Mouse (Mus musculus): ENCODE results near the gene Mrpl44. TPM values are rescaled to one million over a fixed set of nuclear protein-coding genes. Genes with fewer than 3 reads are reported as not detected.

Mrpl44 gene
- polyA plus RNA-seq, 1 experiment from 2014 or later = 41.2 TPM

DNA sequence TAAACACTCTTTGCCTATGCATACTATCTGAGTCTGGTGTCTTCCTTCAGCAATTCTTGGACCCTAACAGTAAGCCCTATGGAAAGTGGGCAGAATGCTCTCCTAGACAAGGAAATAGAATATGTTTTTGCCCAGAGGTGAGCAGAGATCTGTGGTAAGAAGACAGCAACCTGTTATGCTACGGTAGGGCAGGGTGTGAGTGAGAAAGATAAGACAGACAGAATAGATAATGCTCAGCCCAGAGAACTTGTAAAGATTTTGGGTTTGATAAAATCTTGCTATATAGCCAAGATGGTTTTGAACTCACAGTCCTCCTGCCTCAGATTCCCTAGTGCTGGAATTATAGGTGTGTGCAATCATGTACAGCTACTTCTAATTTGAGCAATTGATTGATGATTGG, 11.3 kb upstream of the Mrpl44 start:
- no peak overlapping the region for H3K9ac ChIP-seq
- H3K9me3 ChIP-seq = no peaks in the 10 kb centered on the region
- 90% methylated on average over 1 of the region's 1 CpGs for WGBS
- no peaks in the 10 kb centered on the region for H3K36me3 ChIP-seq (replicated peaks)
- ATAC-seq (replicated peaks) = no peak
- H3K4me3 ChIP-seq = no peak overlapping the region
- H3K4me2 ChIP-seq = no peak overlapping the region
- H3K4me1 ChIP-seq = peaks cover 24% of the 10 kb centered on the region
- no peaks in the 10 kb centered on the region for H3K27me3 ChIP-seq (replicated peaks)
- H3K27ac ChIP-seq = no peak overlapping the region

- no peak overlapping the region for H3K4me3 ChIP-seq
- H3K9ac ChIP-seq = no peak overlapping the region
- no peaks in the 10 kb centered on the region for H3K36me3 ChIP-seq (replicated peaks)
- H3K4me2 ChIP-seq = no peak overlapping the region
- WGBS = 68% methylated on average over 1 of the region's 1 CpGs
- no peak for ATAC-seq (replicated peaks)
- no peak overlapping the region for H3K27ac ChIP-seq
- H3K9me3 ChIP-seq = no peaks in the 10 kb centered on the region
- no peaks in the 10 kb centered on the region for H3K27me3 ChIP-seq (replicated peaks)
- H3K4me1 ChIP-seq = no peaks in the 10 kb centered on the region
These were observed 7.6 kb upstream of the Mrpl44 start for GRCm38 (mm10) chr1:79768231-79768630.

- Histone ChIP-seq H3K27ac (no peak overlapping the region), H3K9me3 (no peaks in the 10 kb centered on the region), H3K36me3 (replicated peaks) (peaks cover 5% of the 10 kb centered on the region; the same call in 1 of the 2 replicates), H3K4me1 (peaks cover 14% of the 10 kb centered on the region), H3K4me3 (no peak overlapping the region), H3K4me2 (no peak overlapping the region), H3K27me3 (replicated peaks) (no peaks in the 10 kb centered on the region), H3K9ac (no peak overlapping the region)
- 78% methylated on average over 4 of the region's 4 CpGs for WGBS
- ATAC-seq (replicated peaks) = no peak
These were observed 1.5 kb upstream of the Mrpl44 start for GRCm38 (mm10) chr1:79774164-79774780.

DNA sequence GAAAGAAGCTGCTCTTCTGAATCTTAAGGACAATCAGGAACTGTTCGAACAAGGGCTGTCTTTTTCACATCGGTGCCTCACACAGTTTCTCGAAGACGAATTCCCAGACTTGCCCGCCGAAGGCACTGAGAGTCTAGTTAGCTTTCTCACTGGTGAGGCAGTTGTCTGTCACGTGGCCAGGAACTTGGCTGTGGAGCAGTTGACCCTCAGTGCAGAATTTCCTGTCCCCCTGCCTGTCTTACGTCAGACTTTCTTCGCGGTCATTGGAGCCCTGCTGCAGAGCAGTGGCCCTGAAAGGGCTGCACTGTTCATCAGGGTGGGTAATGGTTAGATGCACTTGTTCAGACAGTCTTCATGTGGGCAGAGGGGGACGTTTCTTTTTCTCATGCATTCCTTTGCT, 2.2 kb downstream of the Mrpl44 start:
- Histone ChIP-seq H3K27ac (no peak overlapping the region), H3K9me3 (no peaks in the 10 kb centered on the region), H3K4me3 (no peak overlapping the region), H3K36me3 (replicated peaks) (peaks cover 29% of the 10 kb centered on the region), H3K4me2 (no peak overlapping the region), H3K4me1 (peaks cover 14% of the 10 kb centered on the region), H3K27me3 (replicated peaks) (no peaks in the 10 kb centered on the region), H3K9ac (no peak overlapping the region)
- no peak for ATAC-seq (replicated peaks)
- 92% methylated on average over 11 of the region's 11 CpGs for WGBS

DNA sequence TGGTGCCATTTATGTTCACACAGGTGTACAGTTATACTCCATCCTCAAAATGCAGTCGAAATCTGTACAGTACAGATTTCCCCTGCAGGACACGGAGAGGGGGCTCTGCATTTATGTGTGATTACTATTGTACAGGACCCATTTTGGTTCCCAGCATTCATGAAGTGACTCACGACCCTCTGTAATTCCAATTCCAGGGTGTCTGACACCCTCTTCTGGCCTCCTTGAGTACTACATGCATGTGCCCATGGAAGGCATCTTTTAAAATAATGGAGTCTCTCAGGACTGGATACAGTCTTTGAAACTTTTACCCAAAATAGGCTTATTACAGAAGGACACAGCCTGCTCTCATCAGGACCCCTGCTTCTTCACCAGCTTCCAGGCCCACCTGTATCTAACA, 6.6 kb downstream of the Mrpl44 start:
- peaks cover 31% of the 10 kb centered on the region for H3K36me3 ChIP-seq (replicated peaks)
- ATAC-seq (replicated peaks) = no peak
- H3K9me3 ChIP-seq = no peaks in the 10 kb centered on the region

DNA sequence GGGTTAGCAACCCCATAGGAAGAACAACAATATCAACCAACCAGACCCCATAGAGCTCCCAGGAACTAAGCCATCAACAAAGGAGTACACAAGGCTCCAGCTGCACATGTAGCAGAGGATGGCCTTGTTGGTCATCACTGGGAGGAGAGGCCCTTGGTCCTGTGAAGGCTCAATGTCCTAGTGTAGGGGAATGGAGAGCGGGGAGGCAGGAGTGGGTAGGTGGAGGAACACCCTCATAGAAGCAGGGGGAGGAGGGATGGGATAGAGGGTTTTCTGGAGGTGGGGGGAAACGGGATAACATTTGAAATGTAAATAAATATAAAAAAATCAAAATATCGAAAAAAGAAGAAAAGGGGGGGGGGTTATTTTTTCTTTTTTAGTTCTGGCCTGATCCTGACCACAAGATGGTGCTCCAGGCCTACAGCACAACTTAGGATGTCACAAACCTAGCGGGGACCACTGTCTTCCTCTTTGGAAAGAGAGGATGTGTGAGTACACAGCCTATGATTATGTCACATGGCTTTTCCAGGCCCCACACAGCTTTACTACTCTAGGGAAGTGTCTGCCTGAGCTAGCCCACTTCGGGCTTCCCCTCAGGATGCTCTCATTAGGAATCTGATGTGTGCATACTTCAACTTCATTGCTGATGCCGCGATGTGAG, 10.6 kb downstream of the Mrpl44 start:
- 69% methylated on average over 7 of the region's 7 CpGs for WGBS
- peak; percentile 89 for ATAC-seq (replicated peaks)
- no peaks in the 10 kb centered on the region for H3K4me1 ChIP-seq

More for the DNA sequence above, 6.6 kb downstream of the Mrpl44 start:
- 88% methylated on average over 3 of the region's 3 CpGs for WGBS
- H3K27ac ChIP-seq = no peak overlapping the region
- no peaks in the 10 kb centered on the region for H3K27me3 ChIP-seq (replicated peaks)
- H3K4me3 ChIP-seq = no peak overlapping the region
- peaks cover 6% of the 10 kb centered on the region for H3K4me1 ChIP-seq
- H3K9ac ChIP-seq = no peak overlapping the region
- no peak overlapping the region for H3K4me2 ChIP-seq

DNA sequence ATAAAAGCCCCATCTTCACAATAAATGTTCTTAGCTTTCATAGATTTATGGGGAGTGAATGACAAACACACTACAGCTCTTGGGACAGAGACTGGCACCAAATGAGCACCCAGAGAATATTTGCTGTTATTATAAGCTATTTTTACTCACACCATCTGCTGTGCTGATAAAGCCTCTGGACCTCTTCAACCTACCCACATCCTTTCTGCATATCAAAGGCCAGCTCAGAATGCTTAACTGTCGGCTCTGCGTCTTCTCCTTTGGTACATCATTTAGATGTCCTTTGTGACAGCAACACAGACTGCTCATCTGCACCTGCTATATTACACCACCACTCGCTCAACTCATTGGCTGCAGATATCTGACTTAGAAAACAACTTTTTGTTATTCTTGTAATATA, 21.3 kb downstream of the Mrpl44 start:
- Histone ChIP-seq H3K9ac (no peak overlapping the region), H3K4me3 (no peak overlapping the region), H3K4me2 (no peak overlapping the region), H3K27ac (no peak overlapping the region), H3K27me3 (replicated peaks) (no peaks in the 10 kb centered on the region), H3K36me3 (replicated peaks) (no peaks in the 10 kb centered on the region), H3K4me1 (no peaks in the 10 kb centered on the region), H3K9me3 (no peaks in the 10 kb centered on the region)
- ATAC-seq (replicated peaks) = no peak
- WGBS = 80% methylated on average over 3 of the region's 3 CpGs

More for the DNA sequence above, 10.6 kb downstream of the Mrpl44 start:
- no peaks in the 10 kb centered on the region for H3K27me3 ChIP-seq (replicated peaks)
- no peak overlapping the region for H3K4me3 ChIP-seq
- no peak overlapping the region for H3K9ac ChIP-seq
- H3K36me3 ChIP-seq (replicated peaks) = peaks cover 17% of the 10 kb centered on the region
- no peak overlapping the region for H3K4me2 ChIP-seq
- H3K9me3 ChIP-seq = no peaks in the 10 kb centered on the region
- H3K27ac ChIP-seq = no peak overlapping the region

- Histone ChIP-seq H3K36me3 (replicated peaks) (no peaks in the 10 kb centered on the region), H3K4me3 (no peak overlapping the region), H3K9me3 (no peaks in the 10 kb centered on the region), H3K4me2 (no peak overlapping the region), H3K27me3 (replicated peaks) (no peaks in the 10 kb centered on the region), H3K9ac (no peak overlapping the region), H3K27ac (no peak overlapping the region), H3K4me1 (no peaks in the 10 kb centered on the region)
- 70% methylated on average over 11 of the region's 11 CpGs for WGBS
- no peak for ATAC-seq (replicated peaks)
These were observed 27.1 kb downstream of the Mrpl44 start for GRCm38 (mm10) chr1:79802858-79803427.

DNA sequence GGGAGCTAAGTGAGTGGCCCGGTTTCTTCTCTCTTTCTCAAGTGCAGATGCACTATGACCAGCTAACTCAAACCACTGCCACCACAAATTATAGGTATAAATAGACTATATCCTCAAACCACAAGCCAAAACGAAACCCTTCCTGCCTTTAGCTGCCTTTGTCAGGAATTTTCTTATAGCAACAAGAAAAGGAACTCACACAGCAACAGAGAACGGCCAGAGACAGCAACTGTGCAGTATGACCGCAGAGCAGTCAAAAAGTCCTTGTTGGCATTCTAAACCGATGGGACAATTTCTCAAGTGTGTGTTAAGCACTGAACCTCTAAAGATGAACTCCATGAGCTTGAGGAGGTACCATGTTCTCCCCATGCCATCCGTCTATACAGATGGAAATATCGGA, 27.8 kb downstream of the Mrpl44 start:
- H3K4me3 ChIP-seq = no peak overlapping the region
- no peaks in the 10 kb centered on the region for H3K4me1 ChIP-seq
- H3K27me3 ChIP-seq (replicated peaks) = no peaks in the 10 kb centered on the region
- ATAC-seq (replicated peaks) = no peak
- no peaks in the 10 kb centered on the region for H3K9me3 ChIP-seq
- H3K27ac ChIP-seq = no peak overlapping the region
- H3K4me2 ChIP-seq = no peak overlapping the region
- H3K36me3 ChIP-seq (replicated peaks) = no peaks in the 10 kb centered on the region
- 86% methylated on average over 7 of the region's 7 CpGs for WGBS
- H3K9ac ChIP-seq = no peak overlapping the region

GRCm38 (mm10) chr1:79806865-79807264, 31.0 kb downstream of the Mrpl44 start:
- H3K36me3 ChIP-seq (replicated peaks) = no peaks in the 10 kb centered on the region
- no peak; the same call in 1 of the 2 replicates for ATAC-seq (replicated peaks)

GRCm38 (mm10) chr1:79809447-79809846, 33.6 kb downstream of the Mrpl44 start:
- 78% methylated on average over 3 of the region's 3 CpGs for WGBS
- H3K27ac ChIP-seq = no peak overlapping the region
- no peaks in the 10 kb centered on the region for H3K9me3 ChIP-seq
- H3K4me2 ChIP-seq = no peak overlapping the region
- H3K27me3 ChIP-seq (replicated peaks) = no peaks in the 10 kb centered on the region
- no peak for ATAC-seq (replicated peaks)
- no peak overlapping the region for H3K4me3 ChIP-seq
- no peak overlapping the region for H3K9ac ChIP-seq
- H3K4me1 ChIP-seq = no peaks in the 10 kb centered on the region
- no peaks in the 10 kb centered on the region for H3K36me3 ChIP-seq (replicated peaks)

More at GRCm38 (mm10) chr1:79806865-79807264, 31.0 kb downstream of the Mrpl44 start:
- Histone ChIP-seq H3K9me3 (no peaks in the 10 kb centered on the region), H3K4me1 (no peaks in the 10 kb centered on the region), H3K27ac (no peak overlapping the region), H3K4me2 (no peak overlapping the region), H3K27me3 (replicated peaks) (no peaks in the 10 kb centered on the region), H3K4me3 (no peak overlapping the region), H3K9ac (no peak overlapping the region)
- 75% methylated on average over 5 of the region's 5 CpGs for WGBS

DNA sequence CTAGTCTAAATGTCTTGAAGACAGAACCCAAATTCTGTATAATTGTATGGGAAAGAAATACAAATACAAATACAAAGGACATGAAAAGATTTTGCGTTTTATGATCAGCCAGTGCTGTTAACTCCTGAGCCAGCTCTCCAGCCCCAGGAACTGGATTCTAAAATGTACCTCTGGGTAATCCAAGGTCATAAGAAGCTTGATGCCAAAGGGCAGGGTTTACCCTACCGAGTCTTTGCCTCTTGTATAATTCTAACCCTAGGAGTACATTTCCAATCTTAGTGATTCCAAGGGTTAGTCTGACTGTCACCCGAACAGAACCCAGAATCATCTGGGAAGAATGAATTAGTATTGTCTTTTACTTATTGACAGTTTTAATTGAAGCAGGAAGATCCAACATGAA, 39.6 kb downstream of the Mrpl44 start:
- Histone ChIP-seq H3K36me3 (replicated peaks) (no peaks in the 10 kb centered on the region), H3K9me3 (no peaks in the 10 kb centered on the region), H3K4me2 (no peak overlapping the region), H3K4me3 (no peak overlapping the region), H3K27me3 (replicated peaks) (no peaks in the 10 kb centered on the region), H3K27ac (no peak overlapping the region), H3K9ac (no peak overlapping the region), H3K4me1 (no peaks in the 10 kb centered on the region)
- no peak for ATAC-seq (replicated peaks)
- 94% methylated on average over 3 of the region's 3 CpGs for WGBS

Measured in midbrain, embryonic 15.5 days (tissue).